Mouse (Mus musculus) forebrain, embryonic 10.5 days (tissue): ENCODE results near the gene Vtn. TPM values are rescaled to one million over a fixed set of nuclear protein-coding genes. Genes with fewer than 3 reads are reported as not detected.

Source experiments
- DNase-seq: peaks from one replicate; pipeline ENCODE4 v3.0.0-alpha.2; 2017; ENCODE audit warnings: low spot score; ENCODE audit errors: extremely low spot score
- H3K27ac ChIP-seq: fragments of 300-500 bp; sonication (generic); 2 replicates; pipeline ENCODE4 v1.5.1; 2016; ENCODE audit warnings: mild to moderate bottlenecking
- H3K27me3 ChIP-seq: fragments of 300-500 bp; sonication (generic); 2 replicates; pipeline ENCODE4 v1.6.1; 2016; ENCODE audit warnings: mild to moderate bottlenecking; ENCODE audit not compliant: poor library complexity, severe bottlenecking
- H3K36me3 ChIP-seq: fragments of 300-500 bp; sonication (generic); replicated peaks from 2 replicates; pipeline ENCODE4 v1.6.1; 2016; ENCODE audit warnings: mild to moderate bottlenecking, moderate library complexity
- H3K4me1 ChIP-seq: fragments of 300-500 bp; sonication (generic); 2 replicates; pipeline ENCODE4 v1.6.1; 2016
- H3K4me3 ChIP-seq: fragments of 300-500 bp; sonication (generic); 2 replicates; pipeline ENCODE4 v1.5.1; 2016; ENCODE audit warnings: mild to moderate bottlenecking, moderate library complexity
- H3K9me3 ChIP-seq: fragments of 300-500 bp; sonication (generic); 2 replicates; pipeline ENCODE4 v1.6.1; 2016; ENCODE audit warnings: mild to moderate bottlenecking, moderate library complexity
- WGBS: fragments of 180-500 bp; shearing (Covaris S2); methylation state at CpG from one replicate; pipeline ENCODE4 v1.1.7; 2016; 5-methylcytosine and 5-hydroxymethylcytosine counted together
- polyA plus RNA-seq: library from polyadenylated mRNA; unstranded; fragments of >200 nt; fragmentation: Nextera tagmentation; extraction: Ambion mirVana; gene quantifications from 2 replicates; pipeline ENCODE4 v1.2.1, GENCODE M21; 2016

The Vtn gene
- polyA plus RNA-seq: 23.7 and 25.0 TPM in 2 replicates

GRCm38 (mm10) chr11:78499004-78499403 is at the start of gene Vtn:
TSS of gene Vtn (plus strand) at chr11:78499091.
- Histone ChIP-seq H3K27ac (peak within 1 kb of the TSS; percentile 83), H3K36me3 (no peaks in the 10 kb centered on the region), H3K27me3 (peaks cover 68% of the 10 kb centered on the region), H3K9me3 (no peaks in the 10 kb centered on the region), H3K4me3 (peak within 1 kb of the TSS; percentile 82), H3K4me1 (peaks cover 46% of the 10 kb centered on the region)
- DNase-seq: no peak
- 57% methylated on average over 7 of the region's 7 CpGs for WGBS

GRCm38 (mm10) chr11:78450337-78450736 is 48.6 kb upstream of the Vtn start:
- no peaks in the 10 kb centered on the region for H3K36me3 ChIP-seq
- H3K4me3 ChIP-seq: no peak overlapping the region
- WGBS: 66% methylated on average over 2 of the region's 2 CpGs
- no peaks in the 10 kb centered on the region for H3K27me3 ChIP-seq
- no peak for DNase-seq
- no peak overlapping the region for H3K27ac ChIP-seq
- no peaks in the 10 kb centered on the region; the same call in 1 of the 2 replicates for H3K4me1 ChIP-seq
- no peaks in the 10 kb centered on the region for H3K9me3 ChIP-seq

DNA sequence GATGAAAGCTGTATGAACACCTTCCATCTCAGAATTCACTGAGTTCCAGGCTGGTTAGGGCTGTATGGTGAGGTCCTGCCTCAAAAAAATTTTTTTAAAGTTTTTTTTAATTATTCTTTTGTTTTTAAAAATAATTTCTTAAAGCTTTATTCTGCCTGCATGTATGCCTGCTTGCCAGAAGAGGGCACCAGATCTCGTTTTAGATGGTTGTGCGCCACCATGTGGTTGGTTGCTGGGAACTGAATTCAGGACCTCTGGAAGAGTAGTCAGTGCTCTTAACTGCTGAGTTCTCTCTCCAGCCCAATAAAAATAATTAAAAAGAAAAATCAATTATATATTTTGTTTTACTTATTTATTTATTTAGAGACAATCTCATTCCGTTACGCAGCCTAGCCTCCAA is 45.2 kb upstream of the Vtn start:
- H3K4me1 ChIP-seq: no peaks in the 10 kb centered on the region; the same call in 1 of the 2 replicates
- WGBS: 6% methylated on average over 4 of the region's 4 CpGs
- no peaks in the 10 kb centered on the region for H3K9me3 ChIP-seq
- H3K36me3 ChIP-seq: no peaks in the 10 kb centered on the region
- no peak overlapping the region for H3K27ac ChIP-seq
- DNase-seq: peak; percentile 52
- H3K27me3 ChIP-seq: peaks cover 4% of the 10 kb centered on the region; the same call in 1 of the 2 replicates
- no peak overlapping the region for H3K4me3 ChIP-seq

DNA sequence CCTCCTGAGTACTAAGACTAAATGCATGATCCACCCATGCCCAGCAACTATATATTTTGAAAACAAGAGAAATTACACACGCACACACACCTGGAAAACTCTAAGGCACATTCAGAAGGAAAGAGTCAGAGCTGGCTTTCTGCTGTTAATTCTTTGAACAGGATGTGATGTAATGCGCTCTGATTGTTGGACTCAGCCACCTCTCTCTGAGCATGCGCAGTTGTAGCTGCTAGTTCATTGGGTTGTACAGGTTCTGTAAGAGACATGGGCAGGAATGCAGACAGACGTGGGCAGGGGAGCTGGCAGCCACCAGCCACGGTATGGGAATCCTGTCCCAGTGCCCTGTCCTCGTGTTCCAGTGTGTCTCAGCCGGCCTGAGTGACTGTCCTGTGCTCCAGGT is 44.6 kb upstream of the Vtn start:
- no peaks in the 10 kb centered on the region for H3K36me3 ChIP-seq
- peaks cover 4% of the 10 kb centered on the region; the same call in 1 of the 2 replicates for H3K27me3 ChIP-seq
- H3K9me3 ChIP-seq: no peaks in the 10 kb centered on the region
- WGBS: 74% methylated on average over 7 of the region's 7 CpGs
- H3K27ac ChIP-seq: no peak overlapping the region
- no peak overlapping the region for H3K4me3 ChIP-seq
- no peaks in the 10 kb centered on the region; the same call in 1 of the 2 replicates for H3K4me1 ChIP-seq
- DNase-seq: no peak

DNA sequence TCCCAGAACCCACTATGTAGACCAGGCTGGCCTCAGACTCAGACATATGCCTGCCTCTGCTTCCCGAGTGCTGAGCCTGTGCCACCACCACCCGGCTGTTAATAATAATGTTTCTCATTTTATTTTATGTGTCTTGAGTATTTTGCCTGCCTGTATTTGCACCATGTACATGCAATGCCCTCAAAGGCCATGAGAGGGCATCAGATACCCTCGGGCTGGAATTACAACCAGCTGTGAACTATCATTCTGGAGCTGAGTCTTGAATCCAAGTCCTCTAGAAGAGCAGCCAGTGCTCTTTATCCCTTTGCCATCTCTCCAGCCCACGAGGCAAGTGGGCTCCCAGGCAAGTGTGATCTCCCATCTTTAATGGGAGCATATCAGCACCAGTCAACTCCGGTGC is 43.6 kb upstream of the Vtn start:
- 53% methylated on average over 5 of the region's 5 CpGs for WGBS
- Histone ChIP-seq H3K4me3 (no peak overlapping the region), H3K9me3 (no peaks in the 10 kb centered on the region), H3K27me3 (peaks cover 4% of the 10 kb centered on the region; the same call in 1 of the 2 replicates), H3K36me3 (no peaks in the 10 kb centered on the region), H3K27ac (no peak overlapping the region), H3K4me1 (no peaks in the 10 kb centered on the region; the same call in 1 of the 2 replicates)
- DNase-seq: peak; percentile 39

GRCm38 (mm10) chr11:78458740-78459139 is 40.2 kb upstream of the Vtn start:
- H3K27ac ChIP-seq: no peak overlapping the region
- H3K4me1 ChIP-seq: peaks cover 13% of the 10 kb centered on the region
- H3K4me3 ChIP-seq: no peak overlapping the region
- WGBS: 84% methylated on average over 17 of the region's 17 CpGs
- peaks cover 6% of the 10 kb centered on the region; the same call in 1 of the 2 replicates for H3K9me3 ChIP-seq
- H3K27me3 ChIP-seq: peaks cover 4% of the 10 kb centered on the region; the same call in 1 of the 2 replicates
- DNase-seq: no peak
- H3K36me3 ChIP-seq: no peaks in the 10 kb centered on the region

GRCm38 (mm10) chr11:78461894-78462293 is 37.0 kb upstream of the Vtn start:
- 58% methylated on average over 1 of the region's 1 CpGs for WGBS
- Histone ChIP-seq H3K27ac (no peak overlapping the region), H3K9me3 (peaks cover 6% of the 10 kb centered on the region; the same call in 1 of the 2 replicates), H3K4me3 (no peak overlapping the region), H3K4me1 (peaks cover 33% of the 10 kb centered on the region), H3K36me3 (no peaks in the 10 kb centered on the region), H3K27me3 (no peaks in the 10 kb centered on the region)
- no peak for DNase-seq

DNA sequence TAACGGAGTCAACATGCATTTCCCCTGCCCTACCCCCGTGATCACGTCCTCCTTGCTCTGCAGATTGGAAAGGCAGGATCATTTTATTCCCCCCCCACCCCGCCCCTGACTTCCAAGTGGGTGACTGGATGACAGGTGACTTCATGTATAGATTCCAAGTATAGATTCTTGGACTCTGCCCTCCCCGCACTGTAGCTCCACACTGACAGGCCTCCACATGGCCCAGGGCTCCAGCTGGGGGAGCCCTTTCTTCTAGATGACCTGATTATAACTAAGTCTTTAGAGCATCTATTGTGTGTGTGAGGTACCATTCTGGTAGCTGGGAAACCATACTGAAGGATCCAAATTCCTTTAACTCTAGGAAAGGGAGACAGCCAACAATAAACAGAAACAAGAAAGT is 36.2 kb upstream of the Vtn start:
- Histone ChIP-seq H3K4me3 (no peak overlapping the region), H3K27ac (no peak overlapping the region), H3K4me1 (peaks cover 36% of the 10 kb centered on the region), H3K9me3 (peaks cover 6% of the 10 kb centered on the region; the same call in 1 of the 2 replicates), H3K36me3 (no peaks in the 10 kb centered on the region), H3K27me3 (no peaks in the 10 kb centered on the region)
- WGBS: 80% methylated on average over 5 of the region's 5 CpGs
- DNase-seq: no peak

DNA sequence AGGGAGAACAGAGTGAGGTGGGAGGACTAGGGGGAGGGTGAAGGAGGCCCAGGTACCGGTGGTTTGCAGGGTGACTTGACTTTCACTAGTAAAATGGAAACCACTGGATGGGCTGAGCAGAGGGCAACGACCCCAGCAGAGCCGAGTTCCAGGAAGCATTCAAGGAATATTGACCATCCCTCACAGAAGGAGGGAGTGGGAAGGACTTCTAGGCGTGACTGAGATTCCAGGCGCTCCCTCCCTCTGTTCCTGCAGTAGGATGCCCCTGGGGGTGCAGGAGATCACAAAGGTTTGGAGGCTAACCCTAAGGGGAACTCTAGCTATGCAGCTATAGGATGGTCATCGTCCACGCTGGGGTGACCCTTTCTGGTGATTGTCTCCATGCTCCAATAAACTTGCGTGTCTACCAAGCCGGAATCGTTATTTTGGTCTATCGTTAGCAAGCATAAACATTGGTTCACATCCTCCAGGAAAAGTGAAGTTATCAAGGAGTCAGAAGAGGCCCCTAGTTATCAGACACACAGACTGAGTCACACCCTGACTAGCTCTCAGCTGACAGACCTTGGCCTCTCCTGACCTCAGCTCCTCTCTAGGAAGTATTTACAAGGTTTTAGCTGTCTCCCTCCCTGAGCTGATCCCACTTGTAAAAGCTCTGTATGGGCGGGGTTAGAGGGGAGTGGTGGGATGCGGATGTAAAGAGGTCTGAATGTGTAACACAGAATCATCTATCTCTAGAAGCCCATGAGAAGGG is 35.4 kb upstream of the Vtn start:
- no peak for DNase-seq
- Histone ChIP-seq H3K27ac (no peak overlapping the region), H3K27me3 (no peaks in the 10 kb centered on the region), H3K4me3 (no peak overlapping the region), H3K4me1 (peaks cover 36% of the 10 kb centered on the region), H3K9me3 (peaks cover 6% of the 10 kb centered on the region; the same call in 1 of the 2 replicates), H3K36me3 (no peaks in the 10 kb centered on the region)
- WGBS: 73% methylated on average over 13 of the region's 13 CpGs

GRCm38 (mm10) chr11:78465116-78465515 is 33.8 kb upstream of the Vtn start:
- Histone ChIP-seq H3K36me3 (no peaks in the 10 kb centered on the region; the same call in 1 of the 2 replicates), H3K4me1 (peaks cover 36% of the 10 kb centered on the region), H3K27ac (peak overlapping the region; percentile 97), H3K4me3 (peak overlapping the region; percentile 92), H3K27me3 (no peaks in the 10 kb centered on the region), H3K9me3 (peaks cover 6% of the 10 kb centered on the region; the same call in 1 of the 2 replicates)
- WGBS: 50% methylated on average over 9 of the region's 9 CpGs
- peak; percentile 18 for DNase-seq

- WGBS: under 1% methylated on average over 41 of the region's 41 CpGs
Observed at GRCm38 (mm10) chr11:78465568-78466180, 33.2 kb upstream of the Vtn start, which contains the start of gene Slc46a1. TSS of gene Slc46a1 (plus strand) at chr11:78465697.

DNA sequence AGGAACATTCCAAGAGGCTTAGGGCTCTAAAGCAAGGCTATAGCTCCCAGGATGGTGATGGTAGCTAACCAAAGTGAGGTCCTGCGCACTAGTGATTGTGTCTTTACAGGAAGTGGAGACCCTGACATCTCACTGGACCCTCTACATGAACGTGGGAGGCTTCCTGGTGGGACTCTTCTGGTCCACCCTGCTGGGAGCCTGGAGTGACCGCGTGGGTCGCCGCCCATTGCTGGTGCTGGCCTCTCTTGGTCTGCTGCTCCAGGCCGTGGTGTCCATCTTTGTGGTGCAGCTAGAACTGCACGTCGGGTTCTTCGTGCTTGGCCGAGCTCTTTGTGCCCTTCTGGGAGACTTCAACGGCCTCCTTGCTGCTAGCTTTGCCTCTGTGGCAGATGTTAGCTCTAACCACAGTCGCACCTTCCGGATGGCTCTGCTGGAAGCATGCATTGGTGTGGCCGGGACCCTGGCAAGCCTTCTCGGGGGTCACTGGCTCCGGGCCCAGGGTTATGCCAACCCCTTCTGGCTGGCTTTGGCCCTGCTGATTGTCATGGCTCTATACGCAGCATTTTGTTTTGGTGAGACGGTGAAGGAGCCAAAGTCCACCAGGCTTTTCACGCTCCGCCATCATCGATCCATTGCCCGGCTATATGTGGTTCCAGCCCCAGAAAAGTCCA is 32.5 kb upstream of the Vtn start:
- Histone ChIP-seq H3K36me3 (peaks cover 5% of the 10 kb centered on the region; the same call in 1 of the 2 replicates), H3K4me3 (peak overlapping the region; percentile 92), H3K27me3 (no peaks in the 10 kb centered on the region), H3K27ac (peak overlapping the region; percentile 97), H3K4me1 (peaks cover 36% of the 10 kb centered on the region), H3K9me3 (peaks cover 6% of the 10 kb centered on the region; the same call in 1 of the 2 replicates)
- 58% methylated on average over 23 of the region's 23 CpGs for WGBS
- peak; percentile 20 for DNase-seq

More at GRCm38 (mm10) chr11:78465568-78466180, 33.2 kb upstream of the Vtn start, which contains the start of gene Slc46a1:
- Histone ChIP-seq H3K27ac (peak within 1 kb of the TSS; percentile 97), H3K4me1 (peaks cover 36% of the 10 kb centered on the region), H3K4me3 (peak within 1 kb of the TSS; percentile 92), H3K27me3 (no peaks in the 10 kb centered on the region), H3K9me3 (peaks cover 6% of the 10 kb centered on the region; the same call in 1 of the 2 replicates), H3K36me3 (no peaks in the 10 kb centered on the region; the same call in 1 of the 2 replicates)
- DNase-seq: peak; percentile 83
